Mouse (Mus musculus) liver, embryonic 15.5 days (tissue): Measurements from ENCODE around the gene Tmem132b. TPM values are rescaled to one million over a fixed set of nuclear protein-coding genes. Genes with fewer than 3 reads are reported as not detected.

Experiments
- ATAC-seq: fragments of 200-750 bp; cut with Nextera tagmentation; 2 replicates; pipeline ENCODE4 v1.8.0; 2017; ENCODE audit warnings: moderate number of reproducible peaks, mild to moderate bottlenecking, moderate library complexity; ENCODE audit not compliant: insufficient read depth
- H3K27ac ChIP-seq: fragments of 300-500 bp; sonication (generic); replicated peaks from 2 replicates; pipeline ENCODE4 v1.5.1; 2015; ENCODE audit warnings: mild to moderate bottlenecking, inconsistent platforms
- H3K27me3 ChIP-seq: fragments of 300-500 bp; sonication (generic); 2 replicates; pipeline ENCODE4 v1.6.1; 2015; ENCODE audit warnings: mild to moderate bottlenecking, inconsistent platforms
- H3K36me3 ChIP-seq: fragments of 300-500 bp; sonication (generic); replicated peaks from 2 replicates; pipeline ENCODE4 v1.6.1; 2015; ENCODE audit warnings: moderate library complexity, mild to moderate bottlenecking, inconsistent platforms
- H3K4me1 ChIP-seq: fragments of 300-500 bp; sonication (generic); replicated peaks from 2 replicates; pipeline ENCODE4 v1.6.1; 2015; ENCODE audit warnings: inconsistent platforms
- H3K4me2 ChIP-seq: fragments of 300-500 bp; sonication (generic); 2 replicates; pipeline ENCODE4 v1.6.1; 2015; ENCODE audit warnings: moderate library complexity, mild to moderate bottlenecking, inconsistent platforms
- H3K4me3 ChIP-seq: fragments of 300-500 bp; sonication (generic); replicated peaks from 2 replicates; pipeline ENCODE4 v1.5.1; 2015; ENCODE audit warnings: mild to moderate bottlenecking, inconsistent platforms
- H3K9ac ChIP-seq: fragments of 300-500 bp; sonication (generic); 2 replicates; pipeline ENCODE4 v1.6.1; 2015; ENCODE audit warnings: moderate library complexity, mild to moderate bottlenecking, inconsistent platforms
- H3K9me3 ChIP-seq: fragments of 300-500 bp; sonication (generic); replicated peaks from 2 replicates; pipeline ENCODE4 v1.6.1; 2016; ENCODE audit warnings: inconsistent platforms
- WGBS: fragments of 180-500 bp; shearing (Covaris S2); methylation state at CpG from one replicate; pipeline ENCODE4 v1.1.7; 2015; ENCODE audit warnings: mixed read lengths; ENCODE audit not compliant: insufficient replicate concordance; 5-methylcytosine and 5-hydroxymethylcytosine counted together
- polyA plus RNA-seq: library from polyadenylated mRNA; unstranded; fragments of >200 nt; fragmentation: Nextera tagmentation; extraction: Ambion mirVana; gene quantifications from 2 replicates; pipeline ENCODE4 v1.2.1, GENCODE M21; 2015

Tmem132b gene
- polyA plus RNA-seq, 1 experiment from 2014 or later, result not detected

DNA sequence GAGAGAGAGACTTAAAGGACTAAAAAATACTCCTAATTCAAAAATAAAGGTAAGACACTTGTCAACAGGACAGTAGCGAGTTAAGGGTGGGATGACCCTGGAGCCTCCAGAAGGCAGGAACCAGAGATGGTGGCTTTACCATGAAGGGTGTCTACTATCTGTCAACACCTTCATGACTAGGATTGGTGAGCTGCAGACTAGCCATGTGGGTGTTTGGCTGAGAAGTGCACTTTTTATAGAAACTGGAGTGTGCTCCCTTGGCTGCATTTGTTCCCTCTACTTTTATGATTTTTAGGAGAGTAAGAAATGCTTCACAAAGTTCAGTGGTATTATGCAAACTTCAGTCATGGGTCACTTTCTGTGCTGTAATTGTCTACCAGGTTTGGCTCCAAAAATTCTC is 304.3 kb downstream of the Tmem132b start:
- H3K4me3 ChIP-seq, result no peak overlapping the region
- H3K9ac ChIP-seq, result no peak overlapping the region
- no peak overlapping the region for H3K27ac ChIP-seq
- H3K9me3 ChIP-seq, result peaks cover 4% of the 10 kb centered on the region; the same call in 1 of the 2 replicates
- H3K36me3 ChIP-seq, result no peaks in the 10 kb centered on the region
- no peaks in the 10 kb centered on the region for H3K4me1 ChIP-seq
- no peaks in the 10 kb centered on the region for H3K27me3 ChIP-seq
- WGBS, result 45% methylated on average over 1 of the region's 1 CpGs
- no peak overlapping the region for H3K4me2 ChIP-seq
- ATAC-seq, result no peak

DNA sequence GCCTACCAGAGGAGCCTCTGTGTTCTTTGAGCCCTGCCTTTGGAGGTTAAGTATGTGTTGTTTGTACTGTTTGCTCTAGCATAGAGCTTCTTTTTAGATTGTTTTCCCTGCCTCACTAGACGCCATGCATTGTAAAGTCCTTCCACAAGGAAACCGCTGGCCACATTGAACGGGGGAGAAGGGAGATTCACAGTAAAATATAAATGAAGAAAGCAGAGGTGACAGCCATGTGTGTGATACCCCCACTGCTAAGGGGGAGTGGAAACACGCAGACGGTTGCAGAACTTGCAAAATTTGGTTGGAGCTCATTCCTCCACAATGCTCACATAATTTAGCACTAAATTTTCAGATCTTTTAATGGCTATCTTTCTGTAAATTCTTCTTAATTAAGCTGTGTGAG is 305.2 kb downstream of the Tmem132b start:
- no peak for ATAC-seq
- Histone ChIP-seq H3K9me3 (peaks cover 4% of the 10 kb centered on the region; the same call in 1 of the 2 replicates), H3K27ac (no peak overlapping the region), H3K4me1 (no peaks in the 10 kb centered on the region), H3K4me3 (no peak overlapping the region), H3K27me3 (no peaks in the 10 kb centered on the region), H3K9ac (no peak overlapping the region), H3K36me3 (no peaks in the 10 kb centered on the region), H3K4me2 (no peak overlapping the region)
- 68% methylated on average over 5 of the region's 5 CpGs for WGBS

Other genes with a start within 250 kb of the Tmem132b start
- 76.6 and 87.3 TPM in 2 replicates for gene Scarb1, start 190.7 kb upstream of the Tmem132b start, polyA plus RNA-seq
- 0.31 and 0.35 TPM in 2 replicates for gene Gm10382, start 142.5 kb upstream of the Tmem132b start, polyA plus RNA-seq
- gene Ubc, start 141.6 kb upstream of the Tmem132b start, polyA plus RNA-seq, result 563 and 623 TPM in 2 replicates
- gene Dhx37, start 97.7 kb upstream of the Tmem132b start, polyA plus RNA-seq, result 4.8 and 4.9 TPM in 2 replicates
- gene Bri3bp, start 90.2 kb upstream of the Tmem132b start, polyA plus RNA-seq, result 23.5 and 25.8 TPM in 2 replicates
- gene Aacs, start 56.0 kb upstream of the Tmem132b start, polyA plus RNA-seq, result 18.7 and 20.1 TPM in 2 replicates